Mouse (Mus musculus) hindbrain, embryonic 12.5 days (tissue): ENCODE data around the gene Ces1c. TPM values are rescaled to one million over a fixed set of nuclear protein-coding genes. Genes with fewer than 3 reads are reported as not detected.

Experiments
- ATAC-seq: fragments of 200-750 bp; cut with Nextera tagmentation; 2 replicates; pipeline ENCODE4 v1.8.0; 2017; ENCODE audit warnings: moderate TSS enrichment; ENCODE audit not compliant: low FRiP score
- H3K27ac ChIP-seq: fragments of 300-500 bp; sonication (generic); 2 replicates; pipeline ENCODE4 v1.5.1; 2016; ENCODE audit warnings: mild to moderate bottlenecking
- H3K27me3 ChIP-seq: fragments of 300-500 bp; sonication (generic); 2 replicates; pipeline ENCODE4 v1.6.1; 2016; ENCODE audit warnings: mild to moderate bottlenecking
- H3K36me3 ChIP-seq: fragments of 300-500 bp; sonication (generic); 2 replicates; pipeline ENCODE4 v1.6.1; 2016; ENCODE audit warnings: mild to moderate bottlenecking
- H3K4me1 ChIP-seq: fragments of 300-500 bp; sonication (generic); 2 replicates; pipeline ENCODE4 v1.6.1; 2016
- H3K4me2 ChIP-seq: fragments of 300-500 bp; sonication (generic); replicated peaks from 2 replicates; pipeline ENCODE4 v1.6.1; 2016; ENCODE audit warnings: mild to moderate bottlenecking
- H3K4me3 ChIP-seq: fragments of 300-500 bp; sonication (generic); 2 replicates; pipeline ENCODE4 v1.5.1; 2016; ENCODE audit warnings: mild to moderate bottlenecking
- H3K9ac ChIP-seq: fragments of 300-500 bp; sonication (generic); 2 replicates; pipeline ENCODE4 v1.6.1; 2016; ENCODE audit warnings: mild to moderate bottlenecking, moderate library complexity
- H3K9me3 ChIP-seq: fragments of 300-500 bp; sonication (generic); replicated peaks from 2 replicates; pipeline ENCODE4 v1.6.1; 2016; ENCODE audit warnings: mild to moderate bottlenecking
- WGBS: fragments of 180-500 bp; shearing (Covaris S2); methylation state at CpG from one replicate; pipeline ENCODE4 v1.1.7; 2016; 5-methylcytosine and 5-hydroxymethylcytosine counted together
- polyA plus RNA-seq: library from polyadenylated mRNA; unstranded; fragments of >200 nt; fragmentation: Nextera tagmentation; extraction: Ambion mirVana; gene quantifications from 2 replicates; pipeline ENCODE4 v1.2.1, GENCODE M21; 2016

The Ces1c gene
- not detected in 2 replicates for polyA plus RNA-seq

GRCm38 (mm10) chr8:93131233-93131980 lies at the start of gene Ces1c:
Gene Ces1c, minus strand, starts transcription at chr8:93131283.
- no peaks in the 10 kb centered on the region for H3K36me3 ChIP-seq
- no peaks in the 10 kb centered on the region for H3K9me3 ChIP-seq
- no peak within 1 kb of the TSS for H3K9ac ChIP-seq
- H3K4me3 ChIP-seq, result no peak within 1 kb of the TSS
- 85% methylated on average over 3 of the region's 3 CpGs for WGBS
- no peak within 1 kb of the TSS for H3K4me2 ChIP-seq
- H3K27me3 ChIP-seq, result no peaks in the 10 kb centered on the region
- ATAC-seq, result no peak
- H3K27ac ChIP-seq, result no peak within 1 kb of the TSS
- no peaks in the 10 kb centered on the region for H3K4me1 ChIP-seq

GRCm38 (mm10) chr8:93180581-93181129 lies 49.6 kb upstream of the Ces1c start:
- ATAC-seq, result no peak
- Histone ChIP-seq H3K27me3 (no peaks in the 10 kb centered on the region), H3K9me3 (no peaks in the 10 kb centered on the region), H3K36me3 (no peaks in the 10 kb centered on the region), H3K9ac (no peak overlapping the region), H3K4me2 (no peak overlapping the region), H3K27ac (no peak overlapping the region), H3K4me3 (no peak overlapping the region), H3K4me1 (peaks cover 4% of the 10 kb centered on the region; the same call in 1 of the 2 replicates)
- 84% methylated on average over 4 of the region's 4 CpGs for WGBS

DNA sequence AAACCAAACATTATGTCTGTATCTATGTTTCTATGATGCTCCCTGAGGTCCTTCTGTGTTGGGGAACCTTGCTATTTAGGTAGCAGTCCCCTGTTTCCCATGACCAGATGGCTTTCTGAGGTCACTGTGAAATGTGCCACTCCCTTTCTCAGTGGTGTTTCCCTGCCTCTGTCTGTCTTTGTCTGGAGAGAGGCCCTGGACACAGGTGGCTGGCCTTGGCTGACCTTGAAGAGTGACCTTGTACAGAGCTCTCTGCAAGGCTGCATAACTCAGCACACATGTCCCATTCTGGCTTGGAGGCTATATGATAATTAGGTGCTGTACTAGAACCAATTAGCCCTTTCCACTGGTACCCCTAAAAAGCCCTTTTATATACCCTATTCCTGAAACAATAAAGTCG lies 45.5 kb upstream of the Ces1c start:
- ATAC-seq, result no peak
- 63% methylated on average over 1 of the region's 1 CpGs for WGBS

DNA sequence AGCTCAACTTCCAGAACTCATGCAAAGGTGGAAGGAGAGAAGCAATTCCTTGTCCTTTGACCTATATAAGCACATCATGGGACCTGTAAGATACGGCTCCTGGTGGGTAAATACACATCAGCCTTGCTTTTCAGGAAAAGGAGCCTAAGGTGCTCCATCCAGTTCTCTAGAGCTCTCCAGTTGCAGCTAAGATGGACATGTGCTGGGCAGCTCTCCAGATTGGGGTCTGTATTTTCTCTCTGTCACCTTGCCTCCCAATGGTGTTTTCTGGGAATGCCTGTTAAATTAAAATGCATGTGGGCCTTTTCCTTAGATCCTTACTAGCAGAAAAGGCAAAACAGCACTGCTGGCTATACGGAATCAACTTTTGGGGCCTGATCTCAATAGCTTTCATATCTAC lies 43.5 kb upstream of the Ces1c start:
- no peak for ATAC-seq
- no peak overlapping the region for H3K4me2 ChIP-seq
- no peaks in the 10 kb centered on the region for H3K9me3 ChIP-seq
- H3K9ac ChIP-seq, result no peak overlapping the region
- H3K4me1 ChIP-seq, result peaks cover 4% of the 10 kb centered on the region; the same call in 1 of the 2 replicates
- no peaks in the 10 kb centered on the region for H3K27me3 ChIP-seq
- no peak overlapping the region for H3K27ac ChIP-seq
- 88% methylated on average over 2 of the region's 2 CpGs for WGBS
- no peaks in the 10 kb centered on the region for H3K36me3 ChIP-seq
- no peak overlapping the region for H3K4me3 ChIP-seq

More for the DNA sequence above, 45.5 kb upstream of the Ces1c start:
- no peaks in the 10 kb centered on the region for H3K27me3 ChIP-seq
- H3K9ac ChIP-seq, result no peak overlapping the region
- peaks cover 4% of the 10 kb centered on the region; the same call in 1 of the 2 replicates for H3K4me1 ChIP-seq
- no peaks in the 10 kb centered on the region for H3K9me3 ChIP-seq
- H3K4me2 ChIP-seq, result no peak overlapping the region
- no peaks in the 10 kb centered on the region for H3K36me3 ChIP-seq
- no peak overlapping the region for H3K27ac ChIP-seq
- no peak overlapping the region for H3K4me3 ChIP-seq

- Histone ChIP-seq H3K27ac (no peak overlapping the region), H3K4me1 (peaks cover 4% of the 10 kb centered on the region; the same call in 1 of the 2 replicates), H3K9ac (no peak overlapping the region), H3K27me3 (no peaks in the 10 kb centered on the region), H3K4me3 (no peak overlapping the region), H3K9me3 (no peaks in the 10 kb centered on the region), H3K36me3 (no peaks in the 10 kb centered on the region), H3K4me2 (no peak overlapping the region)
- no peak for ATAC-seq
- WGBS, result 47% methylated on average over 1 of the region's 1 CpGs
Observed at GRCm38 (mm10) chr8:93171846-93172590, 40.9 kb upstream of the Ces1c start.

DNA sequence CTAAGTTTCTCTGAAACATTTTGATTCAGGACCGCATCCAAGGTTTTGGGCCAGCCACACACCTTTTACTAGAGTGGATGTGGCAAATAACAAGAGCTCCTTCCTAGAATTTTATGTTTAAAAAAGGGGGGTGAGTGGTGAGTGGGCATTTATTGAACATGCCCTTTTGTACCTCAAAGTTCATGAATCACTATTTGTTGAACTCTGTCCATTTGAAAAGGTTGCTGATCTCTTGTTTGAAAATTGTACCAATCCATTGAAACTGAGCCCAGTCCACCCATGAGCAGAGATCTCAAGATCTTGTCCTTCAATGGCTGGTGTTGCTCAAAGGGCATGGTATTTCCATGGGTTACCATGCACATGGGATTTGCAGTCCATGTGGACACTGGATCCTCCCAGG lies 32.3 kb upstream of the Ces1c start:
- WGBS, result 94% methylated on average over 1 of the region's 1 CpGs
- H3K4me3 ChIP-seq, result no peak overlapping the region
- H3K27me3 ChIP-seq, result no peaks in the 10 kb centered on the region
- H3K4me2 ChIP-seq, result no peak overlapping the region
- no peaks in the 10 kb centered on the region for H3K9me3 ChIP-seq
- H3K9ac ChIP-seq, result no peak overlapping the region
- no peak for ATAC-seq
- no peak overlapping the region for H3K27ac ChIP-seq
- no peaks in the 10 kb centered on the region for H3K4me1 ChIP-seq
- H3K36me3 ChIP-seq, result no peaks in the 10 kb centered on the region

DNA sequence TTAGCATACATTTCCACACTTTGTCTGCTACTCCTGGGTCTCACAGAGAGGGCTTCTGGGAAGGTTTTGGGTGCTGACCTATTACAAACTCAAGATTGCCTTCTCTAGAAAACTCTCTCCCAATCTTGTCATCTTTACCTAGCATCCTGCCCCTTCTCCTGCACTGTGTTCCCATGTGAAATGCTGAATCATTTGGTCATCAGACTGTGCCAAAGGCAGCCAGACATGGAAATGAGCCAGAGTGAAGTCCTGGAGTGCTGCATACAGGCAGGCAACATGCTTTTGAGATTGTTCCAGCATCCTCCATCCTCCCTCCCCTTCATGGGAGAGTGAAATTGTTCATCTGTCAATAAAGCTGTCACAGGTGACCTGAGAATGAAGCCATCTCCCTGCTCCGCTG lies 20.3 kb upstream of the Ces1c start:
- Histone ChIP-seq H3K36me3 (no peaks in the 10 kb centered on the region), H3K27ac (no peak overlapping the region), H3K4me1 (no peaks in the 10 kb centered on the region), H3K27me3 (no peaks in the 10 kb centered on the region), H3K9ac (no peak overlapping the region), H3K9me3 (no peaks in the 10 kb centered on the region), H3K4me2 (no peak overlapping the region), H3K4me3 (no peak overlapping the region)
- ATAC-seq, result no peak
- 90% methylated on average over 1 of the region's 1 CpGs for WGBS

DNA sequence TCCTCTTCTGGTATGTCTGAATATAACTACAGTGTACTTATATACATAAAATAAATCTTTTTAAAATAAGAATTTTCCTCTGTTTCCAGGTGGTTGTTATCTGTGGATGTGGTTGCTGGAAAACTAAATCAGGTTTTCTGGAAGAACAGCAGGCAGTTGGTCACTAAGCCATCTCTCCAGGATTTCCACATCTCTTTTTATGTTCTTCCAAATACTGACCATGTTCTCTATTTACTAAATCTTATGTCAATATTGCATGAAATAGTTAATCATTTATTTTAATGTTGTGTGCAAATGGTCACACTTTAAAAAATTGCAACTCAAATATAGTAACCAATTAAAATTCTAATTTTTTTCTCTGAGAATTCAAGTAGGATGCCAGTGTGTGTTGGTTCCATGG lies 16.2 kb upstream of the Ces1c start:
- no peak for ATAC-seq
- H3K27me3 ChIP-seq, result no peaks in the 10 kb centered on the region
- no peak overlapping the region for H3K9ac ChIP-seq
- no peak overlapping the region for H3K4me2 ChIP-seq
- no peaks in the 10 kb centered on the region for H3K4me1 ChIP-seq
- H3K4me3 ChIP-seq, result no peak overlapping the region
- H3K36me3 ChIP-seq, result no peaks in the 10 kb centered on the region
- no peaks in the 10 kb centered on the region for H3K9me3 ChIP-seq
- no peak overlapping the region for H3K27ac ChIP-seq

DNA sequence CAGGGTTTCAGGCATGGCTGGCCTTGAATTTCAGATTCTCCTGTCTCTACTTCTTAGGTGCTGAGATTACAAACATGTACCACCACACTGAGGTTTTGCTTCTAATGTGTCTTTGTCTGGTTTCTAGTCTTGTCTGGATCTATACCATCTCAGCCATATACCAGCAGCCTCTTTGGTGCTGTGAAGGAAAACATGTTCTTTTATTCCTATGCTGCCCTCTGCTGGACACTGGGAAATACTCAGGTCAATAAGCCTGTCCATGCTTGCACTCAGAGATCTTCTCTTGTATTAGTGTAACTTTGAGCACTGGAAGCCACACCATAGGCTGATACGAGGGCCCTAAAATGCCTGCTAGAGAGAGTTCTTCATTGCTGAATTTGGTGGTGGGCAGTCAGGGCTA lies 9.6 kb upstream of the Ces1c start:
- Histone ChIP-seq H3K9me3 (no peaks in the 10 kb centered on the region), H3K4me2 (no peak overlapping the region), H3K36me3 (no peaks in the 10 kb centered on the region), H3K27ac (no peak overlapping the region), H3K9ac (no peak overlapping the region), H3K4me1 (no peaks in the 10 kb centered on the region), H3K4me3 (no peak overlapping the region), H3K27me3 (no peaks in the 10 kb centered on the region)
- ATAC-seq, result no peak
- WGBS, result 56% methylated on average over 1 of the region's 1 CpGs

DNA sequence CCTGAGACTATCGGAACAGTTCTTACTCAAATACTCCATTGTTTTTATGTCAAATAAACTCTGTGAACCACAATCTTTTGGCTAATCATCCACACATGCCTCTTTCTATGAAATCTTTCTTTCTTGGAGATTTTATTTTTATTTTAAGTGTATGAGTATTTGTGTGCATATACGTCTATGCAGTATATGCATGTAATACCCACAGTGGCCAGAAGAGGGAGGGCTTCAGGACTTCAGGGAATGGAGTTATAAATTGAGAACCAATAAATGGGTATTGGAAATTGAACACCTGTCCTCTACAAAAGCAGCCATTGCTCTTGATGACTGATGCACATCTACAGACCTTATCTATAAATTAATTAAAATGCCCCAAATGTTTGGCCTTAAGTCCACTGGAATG lies 1.1 kb upstream of the Ces1c start:
- no peak for ATAC-seq
- WGBS, result 92% methylated on average over 2 of the region's 2 CpGs
- H3K36me3 ChIP-seq, result no peaks in the 10 kb centered on the region
- no peaks in the 10 kb centered on the region for H3K27me3 ChIP-seq
- no peak overlapping the region for H3K4me2 ChIP-seq
- no peak overlapping the region for H3K9ac ChIP-seq
- H3K4me1 ChIP-seq, result no peaks in the 10 kb centered on the region
- no peak overlapping the region for H3K4me3 ChIP-seq
- no peak overlapping the region for H3K27ac ChIP-seq
- H3K9me3 ChIP-seq, result no peaks in the 10 kb centered on the region

- WGBS, result 72% methylated on average over 2 of the region's 2 CpGs
- no peak for ATAC-seq
- Histone ChIP-seq H3K27ac (no peak overlapping the region), H3K9ac (no peak overlapping the region), H3K36me3 (no peaks in the 10 kb centered on the region), H3K4me1 (no peaks in the 10 kb centered on the region), H3K4me2 (no peak overlapping the region), H3K9me3 (no peaks in the 10 kb centered on the region), H3K27me3 (no peaks in the 10 kb centered on the region), H3K4me3 (no peak overlapping the region)
Observed at GRCm38 (mm10) chr8:93126476-93126875, 4.6 kb downstream of the Ces1c start.

DNA sequence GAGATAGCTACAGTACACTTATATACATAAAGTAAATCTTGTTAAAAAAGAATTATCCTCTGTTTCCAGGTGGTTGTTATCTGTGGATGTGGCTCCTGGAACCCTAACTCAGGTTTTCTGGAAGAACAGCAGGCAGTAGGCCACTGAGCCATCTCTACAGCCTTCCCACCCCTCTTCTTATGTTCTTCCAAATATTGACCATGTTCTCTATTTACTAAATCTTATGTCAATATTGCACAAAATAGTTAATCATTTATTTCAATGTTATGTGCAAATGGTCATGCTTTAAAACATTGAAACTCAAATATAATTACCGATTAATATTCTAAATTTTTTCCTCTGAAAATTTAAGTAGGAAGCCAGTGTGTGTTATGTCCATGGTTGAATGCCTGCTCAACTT lies 9.1 kb downstream of the Ces1c start:
- Histone ChIP-seq H3K4me3 (no peak overlapping the region), H3K9ac (no peak overlapping the region), H3K9me3 (no peaks in the 10 kb centered on the region), H3K36me3 (no peaks in the 10 kb centered on the region), H3K27me3 (no peaks in the 10 kb centered on the region), H3K27ac (no peak overlapping the region), H3K4me1 (no peaks in the 10 kb centered on the region), H3K4me2 (no peak overlapping the region)
- 93% methylated on average over 1 of the region's 1 CpGs for WGBS
- ATAC-seq, result no peak
